Mouse (Mus musculus) heart, adult 9 months (tissue): ENCODE data around the gene Gjb6.

Source experiments
- DNase-seq, 2 experiments: peaks; one replicate each; pipeline ENCODE4 v3.0.0; 2022; ENCODE audit warnings: low spot score in 2 of 2

Gene Gjb6

GRCm38 (mm10) chr14:57084180-57084668 lies 49.2 kb downstream of the Gjb6 start:
- DNase-seq, result no peak

GRCm38 (mm10) chr14:57082863-57083262 lies 50.5 kb downstream of the Gjb6 start:
- no peak for DNase-seq

GRCm38 (mm10) chr14:57075537-57075936 lies 57.9 kb downstream of the Gjb6 start:
- DNase-seq, result no peak
